Mouse (Mus musculus) kidney, embryonic 14.5 days (tissue): ENCODE measurements around the gene Depdc7. TPM values are rescaled to one million over a fixed set of nuclear protein-coding genes. Genes with fewer than 3 reads are reported as not detected.

Source experiments
- ATAC-seq: fragments of 200-750 bp; cut with Nextera tagmentation; 2 replicates; pipeline ENCODE4 v1.8.0; 2017; ENCODE audit warnings: moderate number of reproducible peaks, mild to moderate bottlenecking, moderate TSS enrichment, moderate library complexity; ENCODE audit not compliant: low FRiP score, low TSS enrichment
- H3K27ac ChIP-seq: fragments of 300-500 bp; sonication (generic); 2 replicates; pipeline ENCODE4 v1.5.1; 2014; ENCODE audit warnings: low read depth, mild to moderate bottlenecking, low read length, moderate library complexity, mixed read lengths
- H3K27me3 ChIP-seq: fragments of 300-500 bp; sonication (generic); 2 replicates; pipeline ENCODE4 v1.6.1; 2014; ENCODE audit warnings: mild to moderate bottlenecking, low read length; ENCODE audit not compliant: control insufficient read depth, insufficient read depth
- H3K36me3 ChIP-seq: fragments of 300-500 bp; sonication (generic); 2 replicates; pipeline ENCODE4 v1.6.1; 2014; ENCODE audit warnings: low read length, mixed read lengths; ENCODE audit not compliant: control insufficient read depth, insufficient read depth
- H3K4me1 ChIP-seq: fragments of 300-500 bp; sonication (generic); 2 replicates; pipeline ENCODE4 v1.6.1; 2014; ENCODE audit warnings: low read length, mixed read lengths; ENCODE audit not compliant: control insufficient read depth, insufficient read depth
- H3K4me2 ChIP-seq: fragments of 300-500 bp; sonication (generic); replicated peaks from 2 replicates; pipeline ENCODE4 v1.6.1; 2014; ENCODE audit warnings: low read depth, mild to moderate bottlenecking, low read length
- H3K4me3 ChIP-seq: fragments of 300-500 bp; sonication (generic); 2 replicates; pipeline ENCODE4 v1.5.1; 2014; ENCODE audit warnings: mild to moderate bottlenecking, low read length
- H3K9ac ChIP-seq: fragments of 300-500 bp; sonication (generic); 2 replicates; pipeline ENCODE4 v1.6.1; 2014; ENCODE audit warnings: low read depth, mild to moderate bottlenecking, low read length, moderate library complexity
- H3K9me3 ChIP-seq: fragments of 300-500 bp; sonication (generic); 2 replicates; pipeline ENCODE4 v1.6.1; 2016; ENCODE audit warnings: low read length; ENCODE audit not compliant: control insufficient read depth
- WGBS: fragments of 180-500 bp; shearing (Covaris S2); extraction: QIAGEN DNeasy Blood & Tissue Kit; methylation state at CpG from one replicate; pipeline ENCODE4 v1.1.7; 2014; 5-methylcytosine and 5-hydroxymethylcytosine counted together
- polyA plus RNA-seq: library from polyadenylated mRNA; unstranded; fragments of >200 nt; fragmentation: Nextera tagmentation; extraction: Ambion mirVana; gene quantifications from 2 replicates; pipeline ENCODE4 v1.2.1, GENCODE M21; 2014

Gene Depdc7
- polyA plus RNA-seq, result 18.5 and 20.7 TPM in 2 replicates

DNA sequence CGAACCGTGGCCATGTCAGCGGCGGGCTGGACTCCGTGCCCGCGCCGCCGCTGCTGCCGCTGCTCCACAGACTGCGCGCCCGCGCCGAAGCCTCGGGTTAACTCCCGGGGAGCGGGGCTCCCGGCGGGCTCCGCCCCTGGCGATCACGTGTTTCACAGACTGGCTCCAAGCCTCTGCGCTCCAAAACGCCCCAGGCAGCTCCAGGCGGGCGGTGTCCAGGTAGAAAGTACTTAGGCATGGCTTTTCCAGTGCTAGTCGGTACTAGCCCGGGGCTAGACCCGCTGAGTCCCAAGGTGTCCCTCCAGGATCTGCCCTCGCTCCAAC lies at the start of gene Depdc7:
TSS of gene Depdc7 (minus strand) at position 138 of the 324 bp plus-strand sequence.
- Histone ChIP-seq H3K36me3 (no peaks in the 10 kb centered on the region), H3K4me2 (peak within 1 kb of the TSS; percentile 91), H3K4me1 (peaks cover 25% of the 10 kb centered on the region), H3K9me3 (no peaks in the 10 kb centered on the region), H3K9ac (peak within 1 kb of the TSS; percentile 85), H3K4me3 (peak within 1 kb of the TSS; percentile 84), H3K27ac (peak within 1 kb of the TSS; percentile 85), H3K27me3 (no peaks in the 10 kb centered on the region)
- 0% methylated on average over 21 of the region's 31 CpGs for WGBS
- ATAC-seq, result peak; percentile 86

DNA sequence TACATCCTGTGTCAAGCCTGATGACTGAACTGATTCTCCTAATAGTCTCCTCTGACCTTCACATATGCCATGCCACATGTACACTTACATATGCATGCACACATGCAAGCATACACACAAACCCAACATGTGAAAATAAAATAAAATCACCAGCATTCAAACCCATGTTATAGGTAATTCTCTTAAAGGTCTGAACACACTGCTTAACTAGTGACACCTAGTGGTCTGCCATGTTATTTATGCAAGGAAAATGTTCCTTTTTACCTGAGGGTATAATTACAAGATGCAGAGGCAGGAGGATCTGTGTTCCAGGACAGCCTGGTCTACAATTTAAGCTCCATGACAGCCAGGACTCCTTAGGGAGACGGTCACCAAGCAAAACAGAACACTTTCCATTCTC lies 32.1 kb upstream of the Depdc7 start:
- Histone ChIP-seq H3K27ac (no peak overlapping the region), H3K9ac (no peak overlapping the region), H3K4me1 (no peaks in the 10 kb centered on the region), H3K9me3 (no peaks in the 10 kb centered on the region), H3K4me2 (no peak overlapping the region), H3K4me3 (no peak overlapping the region), H3K27me3 (no peaks in the 10 kb centered on the region), H3K36me3 (peaks cover 56% of the 10 kb centered on the region)
- 95% methylated on average over 1 of the region's 1 CpGs for WGBS
- no peak for ATAC-seq

DNA sequence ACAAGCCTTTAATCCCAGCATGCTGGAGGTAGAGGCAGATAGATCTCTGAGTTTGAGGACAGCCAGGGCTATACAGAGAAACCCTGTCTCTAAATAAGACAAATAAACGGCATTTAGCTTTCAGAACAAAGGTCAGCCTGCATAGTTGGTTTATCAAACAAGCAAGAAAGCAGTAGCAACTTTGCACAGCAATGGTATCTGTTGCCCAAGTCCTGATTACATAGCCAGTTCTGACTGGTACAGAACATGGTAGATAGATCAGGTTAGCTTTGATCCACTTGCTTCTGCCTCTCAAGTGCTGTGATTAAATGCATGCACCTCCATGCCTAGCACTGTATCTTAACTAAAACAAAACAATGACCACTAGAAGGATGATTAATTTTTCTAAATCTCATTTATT lies 26.0 kb upstream of the Depdc7 start:
- no peak overlapping the region for H3K4me2 ChIP-seq
- H3K9ac ChIP-seq, result no peak overlapping the region
- no peaks in the 10 kb centered on the region for H3K27me3 ChIP-seq
- no peaks in the 10 kb centered on the region for H3K9me3 ChIP-seq
- H3K4me3 ChIP-seq, result no peak overlapping the region
- H3K4me1 ChIP-seq, result no peaks in the 10 kb centered on the region
- H3K36me3 ChIP-seq, result peaks cover 31% of the 10 kb centered on the region
- 93% methylated on average over 1 of the region's 1 CpGs for WGBS
- no peak overlapping the region for H3K27ac ChIP-seq
- ATAC-seq, result no peak

DNA sequence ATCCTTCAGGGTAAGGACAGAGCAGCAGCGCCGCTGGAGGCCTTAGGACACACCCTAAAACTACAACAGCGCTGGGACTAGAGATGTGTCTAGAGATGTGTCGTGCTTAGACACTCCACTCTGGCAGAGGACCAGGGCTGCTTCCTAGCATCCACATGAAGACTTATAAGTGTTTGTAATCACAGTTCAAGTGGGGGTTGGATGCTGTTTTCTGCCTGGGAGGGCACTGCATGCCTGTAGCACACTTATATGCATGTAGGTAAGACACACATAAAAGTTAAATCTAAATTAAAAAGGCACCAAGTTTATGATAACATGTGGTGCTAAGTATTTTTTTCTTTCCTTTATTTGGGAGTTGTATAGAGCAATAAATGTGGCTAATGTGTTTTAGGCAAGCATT lies 21.3 kb upstream of the Depdc7 start:
- H3K4me3 ChIP-seq, result no peak overlapping the region
- no peaks in the 10 kb centered on the region for H3K4me1 ChIP-seq
- H3K9ac ChIP-seq, result no peak overlapping the region
- no peaks in the 10 kb centered on the region for H3K27me3 ChIP-seq
- H3K27ac ChIP-seq, result no peak overlapping the region
- no peaks in the 10 kb centered on the region for H3K9me3 ChIP-seq
- 94% methylated on average over 4 of the region's 4 CpGs for WGBS
- ATAC-seq, result no peak
- H3K4me2 ChIP-seq, result no peak overlapping the region
- H3K36me3 ChIP-seq, result peaks cover 30% of the 10 kb centered on the region

DNA sequence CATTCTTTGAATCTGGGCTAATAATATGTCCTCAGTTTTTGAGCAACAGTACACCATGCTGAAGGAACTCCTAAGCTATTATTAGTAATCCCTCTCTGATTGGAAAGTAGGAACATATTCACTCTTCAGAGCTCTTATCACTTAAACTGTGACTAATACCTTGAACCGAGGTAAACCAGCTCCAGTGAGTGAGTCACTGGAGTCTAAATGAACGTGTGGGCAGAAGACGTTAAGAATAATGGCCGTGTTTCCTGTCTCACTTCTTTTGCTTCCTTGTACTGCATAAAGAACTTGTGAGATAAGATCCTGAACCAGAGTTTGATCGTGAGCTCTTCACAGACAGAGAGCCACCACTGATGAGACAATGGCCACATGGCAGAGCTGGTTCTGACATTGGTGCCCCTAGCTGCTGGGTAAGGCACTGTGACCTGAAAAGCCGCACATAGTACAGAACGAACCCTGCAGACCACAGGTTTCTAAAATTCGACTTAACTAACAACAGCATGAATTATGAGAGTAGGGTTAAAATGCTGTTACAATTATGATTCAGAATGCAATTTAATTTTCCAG lies 20.5 kb upstream of the Depdc7 start:
- H3K9me3 ChIP-seq, result no peaks in the 10 kb centered on the region
- H3K27ac ChIP-seq, result no peak overlapping the region
- H3K4me1 ChIP-seq, result no peaks in the 10 kb centered on the region
- ATAC-seq, result no peak
- H3K36me3 ChIP-seq, result peaks cover 30% of the 10 kb centered on the region
- 76% methylated on average over 8 of the region's 8 CpGs for WGBS
- H3K4me2 ChIP-seq, result no peak overlapping the region
- no peak overlapping the region for H3K4me3 ChIP-seq
- H3K27me3 ChIP-seq, result no peaks in the 10 kb centered on the region
- H3K9ac ChIP-seq, result no peak overlapping the region

DNA sequence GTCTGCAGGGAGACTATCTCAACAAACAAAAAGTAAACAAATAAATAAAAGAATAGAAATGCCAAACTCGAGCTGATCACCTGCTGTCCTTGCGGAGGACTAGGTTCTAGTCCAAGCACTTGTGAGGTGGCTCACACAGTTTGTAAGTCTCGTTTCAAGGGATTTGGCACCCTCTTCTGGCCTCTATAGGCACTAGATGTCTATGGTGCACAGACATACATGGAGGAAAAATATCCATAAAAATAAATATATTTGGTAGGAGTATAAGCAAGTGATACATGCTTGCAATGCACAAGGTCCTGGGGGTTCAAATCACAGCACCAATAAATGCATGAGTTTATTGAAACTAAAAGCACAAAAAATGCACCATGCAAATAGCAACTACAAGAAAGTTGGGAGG lies 7.9 kb upstream of the Depdc7 start:
- Histone ChIP-seq H3K36me3 (no peaks in the 10 kb centered on the region; the same call in 1 of the 2 replicates), H3K9ac (no peak overlapping the region), H3K4me2 (no peak overlapping the region), H3K27ac (no peak overlapping the region), H3K4me1 (no peaks in the 10 kb centered on the region), H3K9me3 (no peaks in the 10 kb centered on the region), H3K27me3 (no peaks in the 10 kb centered on the region), H3K4me3 (no peak overlapping the region)
- ATAC-seq, result 0 out of 2 replicates have a peak, but pooled peaks have one; percentile 14
- 64% methylated on average over 3 of the region's 3 CpGs for WGBS

DNA sequence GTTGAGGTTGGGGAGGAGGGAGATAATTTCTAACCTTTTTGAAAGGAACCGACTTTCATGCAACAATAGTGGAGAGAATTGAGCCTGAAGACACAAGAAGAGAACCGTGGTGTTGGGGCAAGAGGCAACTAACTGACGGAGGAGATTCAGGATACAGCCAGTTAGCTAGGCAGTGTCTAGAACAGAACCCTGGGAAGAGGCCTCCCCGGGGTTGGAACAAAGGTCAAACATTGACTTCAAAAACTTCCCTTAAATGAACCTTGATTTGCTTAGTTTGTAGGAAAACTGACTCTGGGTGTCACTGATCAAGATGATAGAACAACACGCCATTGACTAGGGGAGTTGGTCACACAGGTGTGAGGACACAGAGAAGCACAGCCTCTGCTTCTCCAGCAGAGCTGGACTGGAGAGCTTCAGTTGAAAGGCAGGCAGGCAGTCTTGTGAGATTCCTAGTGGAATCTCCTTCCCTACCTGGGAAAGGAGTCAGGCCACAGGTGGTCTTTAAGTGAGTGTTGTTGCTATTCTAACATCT lies 6.0 kb upstream of the Depdc7 start:
- Histone ChIP-seq H3K36me3 (no peaks in the 10 kb centered on the region; the same call in 1 of the 2 replicates), H3K9ac (no peak overlapping the region), H3K4me2 (no peak overlapping the region), H3K4me1 (no peaks in the 10 kb centered on the region), H3K27me3 (no peaks in the 10 kb centered on the region), H3K9me3 (no peaks in the 10 kb centered on the region), H3K27ac (no peak overlapping the region), H3K4me3 (no peak overlapping the region)
- ATAC-seq, result no peak
- whole genome bisulfite sequencing, result 72% methylated on average over 5 of the region's 5 CpGs

DNA sequence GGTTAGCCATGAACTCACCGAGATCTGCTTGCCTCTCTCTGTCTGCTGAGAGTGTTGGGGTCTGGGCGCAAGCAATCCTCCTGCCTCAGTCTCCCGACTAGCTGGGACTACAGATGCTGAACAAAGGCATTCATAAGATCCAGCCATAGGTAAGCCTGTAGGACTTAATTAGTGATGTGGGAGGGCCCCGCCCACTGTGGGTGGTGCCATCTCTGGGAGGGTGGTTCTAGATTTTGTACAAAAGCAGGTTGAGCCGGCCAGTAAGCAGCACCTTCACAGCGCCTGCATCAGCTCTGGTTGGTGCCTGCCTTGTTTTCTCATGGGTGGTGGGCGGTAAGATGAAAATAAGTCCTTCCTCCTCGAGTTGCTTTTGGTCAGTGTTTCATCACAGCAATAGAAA lies 3.6 kb upstream of the Depdc7 start:
- no peaks in the 10 kb centered on the region for H3K9me3 ChIP-seq
- WGBS, result 58% methylated on average over 8 of the region's 8 CpGs
- no peak overlapping the region for H3K27ac ChIP-seq
- no peak overlapping the region for H3K9ac ChIP-seq
- no peak for ATAC-seq
- peaks cover 17% of the 10 kb centered on the region for H3K4me1 ChIP-seq
- H3K4me3 ChIP-seq, result no peak overlapping the region
- H3K27me3 ChIP-seq, result no peaks in the 10 kb centered on the region
- H3K36me3 ChIP-seq, result no peaks in the 10 kb centered on the region
- H3K4me2 ChIP-seq, result no peak overlapping the region

DNA sequence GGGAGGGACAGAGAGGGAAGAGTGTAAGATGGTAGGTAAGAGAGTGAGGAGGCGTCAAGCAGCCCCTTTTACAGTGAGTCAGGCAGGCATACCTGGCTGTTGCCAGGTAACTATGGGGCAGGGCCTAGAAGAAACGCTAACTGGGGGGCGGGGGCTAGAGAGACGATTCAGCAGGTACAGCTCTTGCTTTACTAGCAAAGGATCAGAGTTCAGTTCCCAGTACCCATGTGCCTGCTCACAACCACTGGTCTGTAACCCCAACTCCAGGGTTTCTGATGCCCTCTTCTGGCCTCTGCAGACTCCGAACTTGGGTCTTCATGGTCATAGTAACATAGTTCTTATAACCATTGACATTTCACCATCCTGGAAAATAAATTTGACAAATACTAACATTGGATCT lies 1.3 kb upstream of the Depdc7 start:
- no peak overlapping the region for H3K4me3 ChIP-seq
- H3K27me3 ChIP-seq, result no peaks in the 10 kb centered on the region
- ATAC-seq, result no peak
- H3K9ac ChIP-seq, result no peak overlapping the region
- H3K27ac ChIP-seq, result no peak overlapping the region
- peaks cover 23% of the 10 kb centered on the region for H3K4me1 ChIP-seq
- H3K4me2 ChIP-seq, result no peak overlapping the region
- H3K36me3 ChIP-seq, result no peaks in the 10 kb centered on the region
- no peaks in the 10 kb centered on the region for H3K9me3 ChIP-seq
- 47% methylated on average over 5 of the region's 5 CpGs for WGBS
